Mouse (Mus musculus): Measurements from ENCODE around the gene 1110032A03Rik.

GRCm38 (mm10) chr9:50798368-50798767, 23.0 kb upstream of the 1110032A03Rik start:
- TF ChIP-seq CTCF (IDR thresholded peaks at IDR 0.05; ENCODE audit: borderline replicate concordance, extremely low read depth, insufficient read depth, insufficient read length) (no peak), POLR2A (IDR thresholded peaks at IDR 0.05; ENCODE audit: borderline replicate concordance, extremely low read depth, insufficient read depth, insufficient read length, poor library complexity, severe bottlenecking) (no peak)
